Mouse (Mus musculus) c-Kit-positive CD71-positive TER-119-negative erythroid progenitor cells, embryonic 14.5 days (primary cell): ENCODE measurements at regions not wholly inside any gene's neighbourhood (a gene's known extent, or its start where the extent isn't known, plus 50 kb on each side); places are given as distances from the start of the nearest gene placed in this dataset.

Experiments
- DNase-seq: peaks from one replicate; pipeline ENCODE4 v3.0.0-alpha.2; 2013; ENCODE audit warnings: low read depth

DNA sequence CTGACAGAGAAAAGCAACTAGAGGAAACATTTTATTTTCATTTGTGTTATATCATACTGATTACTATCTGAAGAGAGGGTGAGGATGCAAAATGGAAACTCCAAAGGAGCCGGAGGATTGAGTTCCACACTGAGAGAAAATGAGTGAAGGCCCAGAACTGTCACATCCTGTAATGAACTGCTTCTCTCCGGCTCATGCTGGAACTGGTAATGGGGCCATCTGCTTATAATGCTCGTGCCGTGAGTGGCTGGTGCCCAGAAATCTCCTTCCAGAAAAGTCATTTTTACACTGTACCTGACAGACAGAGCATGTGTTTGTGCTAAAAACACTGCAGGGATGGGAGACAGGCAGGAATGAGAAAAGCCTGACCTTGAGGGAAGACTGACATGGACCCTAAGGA, 483.5 kb upstream of the Pkdcc start:
- no peak for DNase-seq

DNA sequence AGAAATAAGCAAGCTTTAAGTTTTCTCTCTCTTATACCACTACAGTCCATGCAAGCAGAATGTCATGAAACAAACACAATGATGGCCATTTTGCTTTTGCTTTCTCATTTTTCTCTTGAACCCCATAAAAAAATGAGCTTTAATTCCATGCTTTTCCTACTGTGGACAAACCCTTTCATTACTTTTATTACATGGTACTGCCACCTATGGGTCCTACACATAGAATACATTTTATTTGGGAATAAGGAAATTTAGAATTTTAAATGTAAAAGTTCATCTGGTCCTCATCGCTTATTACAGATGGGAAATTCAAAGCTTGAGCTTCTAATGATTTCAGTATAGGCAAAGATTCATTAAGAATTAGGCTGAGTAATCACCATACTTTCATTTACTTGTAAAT, 472.6 kb upstream of the Pkdcc start:
- DNase-seq = no peak

DNA sequence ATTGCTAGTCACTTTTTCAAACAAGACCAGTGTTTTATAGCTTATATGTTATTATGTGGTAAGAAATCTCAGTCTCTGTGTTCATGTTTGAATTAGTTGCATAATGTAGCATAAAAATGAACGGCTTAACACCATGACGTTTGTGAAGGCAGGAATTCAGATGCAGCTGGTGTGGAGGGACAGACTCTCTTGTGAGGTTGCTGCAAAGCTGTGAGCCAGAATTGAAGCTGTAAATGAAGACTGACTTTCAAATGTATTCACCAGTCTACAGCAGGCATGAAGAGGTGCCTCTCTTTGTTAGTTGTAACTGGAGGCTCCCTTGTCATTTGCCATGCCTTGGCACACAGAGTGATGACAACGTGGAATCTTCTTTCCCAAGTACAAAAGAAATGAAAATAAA, 457.7 kb upstream of the Pkdcc start:
- no peak for DNase-seq

DNA sequence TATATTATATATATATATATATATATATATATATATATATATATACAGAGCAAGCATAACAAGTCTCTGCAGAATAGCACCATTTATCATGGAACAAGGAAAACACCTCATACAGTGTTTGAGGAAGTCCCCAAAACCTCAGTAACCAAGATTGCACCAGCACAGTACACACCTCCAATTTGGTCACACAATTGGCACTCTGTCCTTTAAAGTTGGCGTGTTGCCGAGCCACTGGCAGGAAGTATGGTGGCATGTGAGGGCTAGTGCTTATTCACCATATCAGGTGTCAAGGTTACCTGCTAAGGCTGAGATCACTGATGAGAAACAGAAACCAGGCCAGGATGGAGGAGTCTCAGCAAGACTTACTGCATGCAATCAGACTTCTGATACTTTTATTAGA, 436.0 kb upstream of the Pkdcc start:
- DNase-seq = no peak

DNA sequence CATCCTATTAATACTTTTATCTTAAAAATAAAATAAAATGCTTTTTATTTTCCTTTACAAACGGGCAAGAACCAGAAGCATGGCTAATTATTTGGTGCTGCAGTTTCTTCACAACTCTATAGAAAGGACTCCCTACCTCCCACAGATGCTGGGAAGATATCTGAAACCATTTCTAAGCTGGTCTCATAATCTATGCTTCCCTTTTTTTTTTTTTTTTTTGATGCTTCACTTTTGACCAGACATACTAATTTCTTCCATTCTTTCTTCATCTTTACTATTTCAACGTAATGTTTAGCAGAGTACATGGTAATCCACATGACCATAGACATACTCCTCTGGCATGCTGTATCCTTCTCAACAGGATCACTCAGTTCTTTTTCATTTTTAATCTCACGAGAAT, 393.0 kb upstream of the Pkdcc start:
- no peak for DNase-seq

DNA sequence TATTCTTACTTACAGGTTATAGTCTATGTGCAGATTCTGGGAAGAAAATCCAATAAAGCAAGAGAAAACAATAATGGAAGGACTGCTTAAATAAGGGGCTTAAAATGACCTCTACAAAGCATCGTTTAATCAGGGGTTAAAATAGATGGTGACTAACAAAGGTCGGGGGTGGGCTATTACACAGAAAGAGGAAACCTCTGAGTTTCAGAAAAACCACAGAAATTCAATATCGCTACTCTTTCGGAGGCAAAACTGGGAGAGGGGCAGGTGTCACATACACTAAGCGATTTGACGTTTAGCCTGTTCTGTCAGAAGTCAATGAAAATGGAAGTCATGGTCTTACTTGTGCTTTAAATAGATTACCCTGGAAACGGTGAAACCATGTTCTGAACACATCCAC, 391.0 kb upstream of the Pkdcc start:
- no peak for DNase-seq

DNA sequence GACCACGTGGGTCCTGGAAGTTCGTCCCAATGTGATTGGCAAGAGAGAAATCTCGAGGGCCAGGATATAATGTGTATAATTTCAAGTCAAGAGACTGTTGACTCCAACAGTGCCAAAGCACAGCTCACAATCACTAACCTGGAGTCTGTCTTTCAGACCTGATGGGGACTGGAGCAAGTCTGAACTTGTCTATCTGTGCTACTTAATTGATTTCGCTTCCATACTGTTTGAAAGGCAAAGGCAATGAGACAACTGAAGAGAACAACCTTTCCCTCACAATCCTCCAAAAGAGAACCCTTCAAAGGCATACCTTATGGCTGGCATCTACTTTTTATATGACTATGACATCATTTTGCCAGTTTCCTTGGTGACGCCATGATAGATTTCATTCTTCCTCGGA, 390.5 kb upstream of the Pkdcc start:
- no peak for DNase-seq

DNA sequence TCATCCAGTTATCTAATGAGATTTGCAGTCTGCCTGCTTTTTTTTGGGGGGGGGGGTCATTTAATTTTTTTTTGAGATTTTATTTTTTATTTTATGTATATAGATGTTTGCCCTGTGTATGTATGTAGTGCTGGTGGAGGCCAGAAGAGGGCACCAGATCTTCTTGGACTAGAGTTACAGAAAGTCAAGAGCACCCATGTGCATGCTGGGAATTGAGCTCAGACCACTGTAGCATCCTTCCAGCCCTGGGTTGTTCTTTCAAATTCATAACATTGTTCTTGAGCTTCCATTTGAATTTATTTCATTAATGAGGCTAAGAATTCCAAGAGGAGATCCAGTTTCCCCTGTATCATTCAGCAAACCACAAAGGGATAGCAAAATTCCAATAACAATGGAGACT, 387.9 kb upstream of the Pkdcc start:
- no peak for DNase-seq

DNA sequence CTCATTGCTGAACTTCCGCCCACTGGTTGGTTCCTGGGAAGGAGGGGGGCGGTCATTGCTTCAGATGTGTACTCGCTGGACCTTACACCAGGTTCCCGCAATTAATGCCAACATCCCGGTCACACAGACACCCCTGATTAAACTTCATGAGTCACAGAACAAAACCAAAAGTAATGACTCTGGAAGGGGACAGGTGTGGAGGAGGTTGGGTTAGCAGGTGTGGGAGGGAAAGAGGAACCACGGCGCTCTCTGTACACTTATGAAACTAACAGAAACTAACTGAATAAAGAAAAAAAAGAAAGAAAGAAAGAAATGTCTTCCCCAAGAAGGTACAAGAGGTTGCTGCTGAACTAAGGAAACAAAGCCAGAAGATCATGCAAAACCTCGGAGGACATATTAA, 387.3 kb upstream of the Pkdcc start:
- DNase-seq = no peak

DNA sequence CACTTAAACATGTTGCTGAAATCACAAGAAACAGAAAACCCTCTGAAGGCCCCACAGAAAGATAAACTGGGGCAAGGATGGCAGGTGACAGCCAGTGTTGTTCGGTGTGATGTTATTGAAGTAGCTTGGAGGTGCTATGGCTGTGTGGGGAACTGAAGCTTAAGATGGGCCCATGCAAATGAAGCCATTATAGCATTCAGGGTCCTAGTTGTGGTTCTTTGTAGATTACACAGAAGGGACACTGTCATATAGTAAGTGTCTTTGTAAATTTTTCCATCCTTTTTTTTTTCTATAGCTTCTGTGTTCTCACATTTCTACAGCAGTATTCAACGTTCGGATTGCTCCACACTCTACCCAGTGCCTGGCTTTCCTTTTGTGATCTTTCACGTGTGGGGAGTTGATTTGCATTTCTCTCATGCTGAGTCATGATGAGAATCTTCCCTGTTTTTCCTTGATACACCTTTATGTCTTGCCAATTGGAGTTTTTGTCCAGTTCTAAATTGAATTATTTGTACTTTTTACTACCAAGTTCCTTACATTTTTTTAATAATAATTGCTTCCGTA, 386.6 kb upstream of the Pkdcc start:
- no peak for DNase-seq

DNA sequence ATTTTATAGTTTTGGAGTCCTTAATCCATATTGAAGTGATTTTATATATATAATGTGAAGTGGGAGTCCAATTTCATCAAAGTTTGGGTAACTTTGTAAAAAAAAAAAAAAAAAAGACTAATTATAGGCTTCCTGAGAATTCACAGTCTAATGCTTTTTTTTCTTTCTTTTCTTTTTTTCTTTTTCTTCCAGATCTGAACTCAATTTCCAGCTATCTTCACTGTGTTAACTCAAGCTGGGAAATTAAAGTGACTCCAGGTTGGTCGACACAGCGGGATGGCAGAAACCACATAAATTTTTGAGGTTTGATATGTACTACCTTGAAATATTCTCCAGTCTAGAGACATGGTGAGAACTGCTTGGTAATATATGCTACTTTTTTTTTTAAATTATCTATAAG, 385.7 kb upstream of the Pkdcc start:
- no peak for DNase-seq

DNA sequence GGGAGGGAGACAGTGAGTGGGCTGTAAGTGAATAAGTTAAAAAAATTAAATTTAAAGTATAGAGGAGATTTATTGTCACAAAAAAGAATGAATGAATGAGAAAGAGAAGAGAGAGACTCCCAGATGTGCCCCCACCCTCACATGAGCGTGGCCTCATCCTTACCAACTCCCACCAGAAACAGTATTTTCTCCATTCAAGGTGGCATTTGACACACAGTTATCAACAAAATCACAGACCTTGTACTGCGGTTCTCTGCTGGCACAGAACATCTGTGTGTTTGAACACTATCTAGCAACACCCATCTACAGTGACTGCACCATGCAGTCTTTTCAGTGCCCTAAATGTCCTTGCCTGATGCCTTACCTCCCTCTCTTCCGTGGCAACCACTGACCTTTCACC, 380.9 kb upstream of the Pkdcc start:
- no peak for DNase-seq

DNA sequence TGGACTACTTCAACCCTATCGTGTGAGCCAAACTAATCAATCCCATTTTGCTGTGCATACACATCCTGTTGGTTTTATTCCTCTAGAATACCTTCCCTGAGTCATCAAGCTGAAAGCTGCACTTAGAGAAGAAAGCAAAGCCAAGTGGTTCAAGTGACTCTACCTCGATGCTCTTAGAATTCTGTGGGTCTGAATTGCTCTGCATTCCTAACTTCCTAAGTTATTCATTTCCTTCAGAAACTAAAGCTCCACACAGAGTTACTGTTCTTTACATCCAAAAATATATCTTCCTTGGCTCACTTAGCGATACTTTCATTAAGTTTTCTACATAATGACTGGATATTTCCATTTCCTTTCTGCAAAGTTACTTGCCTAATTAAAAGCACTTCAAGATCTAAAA, 379.0 kb upstream of the Pkdcc start:
- DNase-seq = no peak

DNA sequence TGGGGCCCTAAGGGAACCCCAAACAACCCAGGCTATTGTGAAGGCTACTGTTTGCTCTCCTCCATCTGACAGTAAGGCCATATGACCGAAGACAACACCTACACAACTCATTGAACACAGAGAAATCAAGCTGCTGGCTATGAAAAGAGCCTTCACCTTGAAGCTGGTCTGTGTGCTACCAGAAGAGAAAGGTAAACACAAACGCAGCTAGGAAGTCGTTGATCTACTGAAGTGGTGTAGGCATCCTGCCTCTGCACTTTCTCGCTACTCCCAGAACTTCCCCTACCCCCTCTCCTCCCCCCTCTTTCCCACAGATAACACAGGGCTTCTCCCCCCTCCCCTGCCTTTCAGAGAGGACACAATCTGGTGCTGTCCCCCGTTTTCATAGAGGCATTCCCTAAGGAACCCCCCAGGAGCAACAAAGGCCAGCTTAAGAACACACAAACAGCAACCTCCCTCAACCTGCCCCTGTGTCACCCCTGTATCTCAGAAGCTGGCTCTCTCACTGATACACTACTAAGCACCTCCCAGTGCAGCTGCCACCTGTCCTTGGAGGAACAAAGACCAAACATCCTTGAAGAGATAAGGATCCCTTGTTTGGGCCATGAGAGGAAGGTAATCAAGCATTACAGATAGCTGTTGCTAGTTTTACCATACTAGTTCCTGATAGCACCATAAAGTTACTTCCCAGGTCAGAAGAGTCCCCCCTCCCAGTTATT, 368.2 kb upstream of the Pkdcc start:
- no peak for DNase-seq

DNA sequence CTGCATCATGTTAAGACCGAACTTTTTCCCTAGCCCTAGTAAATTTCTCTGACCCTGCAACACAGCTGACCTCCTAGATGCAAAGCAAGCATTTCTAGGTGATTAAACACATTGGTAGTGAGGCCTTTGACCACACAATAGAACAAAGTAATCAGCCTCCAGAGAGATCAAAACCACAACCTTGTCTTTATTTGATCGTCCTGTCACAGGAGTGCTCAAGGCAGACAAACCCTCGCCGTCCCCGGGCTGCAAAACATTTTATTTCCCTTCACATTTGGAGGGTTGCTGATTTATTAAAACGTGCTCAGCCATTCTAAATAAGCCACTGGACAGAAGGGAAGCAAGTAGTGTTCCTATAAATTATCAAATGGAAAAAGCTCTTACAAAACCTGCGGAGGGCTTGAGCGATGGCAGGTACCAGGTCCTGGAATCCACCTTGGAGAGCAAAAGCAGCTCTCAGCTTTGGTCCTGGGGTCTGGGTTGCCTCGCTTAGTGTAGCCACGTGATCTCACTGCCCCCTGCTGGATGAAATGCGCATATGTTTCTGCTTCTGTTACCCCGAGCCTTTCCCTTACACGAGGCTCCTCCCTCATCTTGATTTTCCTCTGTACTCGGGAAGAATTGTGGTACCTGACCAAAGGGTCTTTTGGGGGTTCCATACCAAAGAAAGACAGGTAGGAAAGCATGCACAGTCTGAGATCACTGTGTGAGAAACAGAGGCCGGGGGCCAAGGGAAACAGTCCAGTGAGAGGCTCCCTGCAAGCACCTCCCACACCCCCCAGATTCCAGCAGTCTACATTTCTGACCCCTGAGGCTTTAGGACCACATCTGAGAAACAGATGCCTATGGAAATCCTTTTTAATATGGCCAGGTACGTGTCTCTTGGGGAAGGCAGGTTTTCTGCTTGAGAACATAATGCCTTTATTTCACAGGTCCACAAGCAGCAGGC, 357.6 kb upstream of the Pkdcc start:
- no peak for DNase-seq

DNA sequence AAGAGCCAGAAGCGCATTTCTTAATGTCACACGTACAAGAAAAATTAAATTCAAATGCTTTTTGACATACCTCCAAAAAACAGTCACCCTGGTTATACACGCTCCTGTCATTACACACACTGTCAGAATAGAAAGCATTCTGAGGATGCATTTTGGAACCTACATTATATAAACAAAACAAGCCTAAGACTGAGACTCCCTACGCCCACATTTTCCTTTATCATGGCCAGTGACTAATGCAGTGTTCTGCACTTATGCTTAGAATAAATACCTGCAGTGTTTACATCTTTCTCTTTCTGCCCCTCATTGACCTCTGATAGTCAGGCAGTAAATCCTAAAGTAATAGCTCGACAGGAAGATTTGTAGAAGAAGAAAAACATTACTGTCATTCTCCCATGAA, 354.7 kb upstream of the Pkdcc start:
- no peak for DNase-seq

DNA sequence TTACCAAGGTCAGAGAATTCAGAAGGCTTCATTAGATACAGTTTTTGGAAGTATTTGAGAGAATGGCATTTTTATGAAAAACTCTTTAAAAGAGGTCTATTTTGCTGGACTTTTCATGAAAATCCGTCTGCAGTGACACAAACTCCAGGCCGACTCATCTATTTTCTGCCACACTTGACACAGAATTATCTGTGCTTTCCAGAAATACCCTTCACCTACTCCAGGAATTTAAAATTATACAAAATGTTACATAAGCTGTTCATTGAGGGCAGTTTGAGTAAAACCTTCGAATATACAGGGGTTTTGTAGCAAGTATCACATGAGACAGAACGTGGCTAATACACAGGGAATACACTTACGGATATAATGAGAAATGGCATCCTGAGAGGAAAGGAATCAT, 354.1 kb upstream of the Pkdcc start:
- no peak for DNase-seq

DNA sequence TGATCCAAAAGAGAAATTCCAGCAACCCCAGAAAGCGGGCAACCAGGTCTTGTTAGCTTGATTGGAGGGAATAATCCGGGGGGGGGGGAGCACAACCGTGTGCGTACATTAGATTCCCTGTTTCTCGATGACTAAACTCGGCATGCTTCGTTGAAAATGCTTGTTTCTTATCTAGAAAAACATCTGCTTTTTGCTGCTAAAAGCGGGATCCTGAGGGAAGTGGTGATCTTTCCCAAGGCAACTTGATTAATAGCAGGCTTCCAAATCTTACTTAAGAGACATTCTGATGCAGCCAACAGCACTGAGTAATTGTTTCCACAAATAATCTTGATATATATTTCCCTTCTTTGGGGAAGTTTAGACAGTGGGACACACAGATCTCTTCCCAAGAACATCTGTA, 338.0 kb upstream of the Pkdcc start:
- DNase-seq = no peak

DNA sequence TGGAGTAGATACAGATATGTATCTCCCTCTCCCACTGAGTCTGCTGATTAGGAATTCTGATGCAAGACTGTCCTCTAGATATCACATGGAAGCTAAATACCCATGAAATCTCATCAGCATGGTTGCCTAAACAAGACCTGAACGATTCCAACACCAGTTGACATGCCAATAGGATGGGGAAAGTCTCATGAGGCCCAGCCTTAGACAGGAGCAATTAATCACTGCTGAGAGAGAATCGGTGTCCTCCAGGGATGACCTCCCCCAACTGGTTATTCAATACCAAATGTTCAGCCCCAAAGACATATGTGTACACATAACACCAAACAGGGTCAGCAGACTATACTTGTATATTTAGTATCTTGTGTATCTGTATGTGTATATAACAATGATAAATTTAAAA, 314.5 kb upstream of the Pkdcc start:
- no peak for DNase-seq

DNA sequence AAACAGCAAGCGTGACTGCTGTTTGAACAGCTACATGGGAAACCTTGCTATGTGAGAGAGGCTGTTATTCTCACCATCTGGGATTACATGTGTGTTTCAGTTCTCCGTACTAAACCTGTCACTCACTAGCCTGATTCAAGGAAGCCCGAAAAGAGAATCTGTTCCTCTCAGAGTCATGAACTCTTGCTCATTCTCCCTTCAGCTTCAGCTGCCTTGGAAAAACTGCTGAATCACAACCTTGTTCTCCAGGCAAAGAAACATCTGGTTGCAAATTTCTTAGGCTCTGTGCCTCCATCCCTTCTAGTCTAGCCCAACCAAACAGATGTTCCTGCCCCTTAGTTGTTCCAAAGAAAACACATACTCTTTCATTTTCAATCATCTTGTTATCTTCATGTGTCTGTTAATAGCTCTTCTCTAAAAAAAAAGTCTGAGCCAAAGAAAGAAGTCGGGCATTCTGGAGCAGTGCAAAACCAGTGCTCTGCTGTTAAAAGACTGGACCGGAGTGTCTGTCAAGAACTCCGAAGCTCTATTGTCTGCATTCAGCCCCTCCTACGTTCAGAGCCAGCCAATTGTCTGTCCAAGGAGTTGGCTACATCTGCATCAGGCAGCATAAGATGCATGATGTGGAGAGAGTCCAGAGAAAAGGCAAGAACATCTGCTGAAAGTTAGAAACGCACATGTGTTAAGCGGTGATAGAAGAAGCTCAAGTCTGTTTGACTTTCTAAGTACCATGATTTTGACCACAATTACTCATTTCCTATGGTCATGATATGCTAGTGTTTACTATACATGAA, 313.8 kb upstream of the Pkdcc start:
- DNase-seq = no peak

DNA sequence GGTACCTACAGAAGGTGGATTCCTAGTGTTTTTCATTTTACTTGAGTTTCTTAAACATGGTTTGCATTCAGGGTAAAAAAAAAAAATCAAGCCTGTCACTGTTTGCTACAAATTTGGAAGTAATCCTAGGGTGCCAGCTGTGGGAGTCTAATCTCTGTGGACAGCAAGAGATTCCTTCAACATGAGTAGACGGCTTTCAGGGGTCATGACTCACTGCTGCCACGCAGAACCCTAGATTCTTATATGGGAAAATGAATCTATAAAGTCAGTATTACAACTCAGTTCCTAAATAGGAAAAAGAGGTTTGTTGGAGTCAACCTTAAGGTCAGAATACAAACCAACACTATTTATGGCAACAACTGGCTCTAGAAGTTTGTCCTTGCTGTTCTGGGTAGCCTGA, 310.1 kb upstream of the Pkdcc start:
- no peak for DNase-seq

DNA sequence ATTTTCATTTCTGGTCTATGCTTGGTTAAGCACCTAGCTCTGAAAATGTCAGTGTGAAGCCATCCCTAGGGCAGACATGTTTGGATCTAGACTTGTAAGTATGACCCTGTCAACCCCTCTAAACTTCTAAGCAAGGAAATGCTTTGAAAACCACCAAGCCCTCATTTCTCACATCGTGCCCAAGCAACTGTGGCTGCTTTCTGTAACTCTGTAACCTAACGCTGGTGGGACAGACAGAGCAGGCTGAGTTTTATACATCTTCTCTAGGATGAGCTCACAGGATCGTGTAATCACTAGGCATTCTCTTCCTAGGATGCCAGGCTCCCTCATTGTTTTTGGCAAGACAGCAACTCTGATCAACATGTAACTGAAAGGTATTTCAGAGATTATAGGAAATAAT, 309.6 kb upstream of the Pkdcc start:
- no peak for DNase-seq

DNA sequence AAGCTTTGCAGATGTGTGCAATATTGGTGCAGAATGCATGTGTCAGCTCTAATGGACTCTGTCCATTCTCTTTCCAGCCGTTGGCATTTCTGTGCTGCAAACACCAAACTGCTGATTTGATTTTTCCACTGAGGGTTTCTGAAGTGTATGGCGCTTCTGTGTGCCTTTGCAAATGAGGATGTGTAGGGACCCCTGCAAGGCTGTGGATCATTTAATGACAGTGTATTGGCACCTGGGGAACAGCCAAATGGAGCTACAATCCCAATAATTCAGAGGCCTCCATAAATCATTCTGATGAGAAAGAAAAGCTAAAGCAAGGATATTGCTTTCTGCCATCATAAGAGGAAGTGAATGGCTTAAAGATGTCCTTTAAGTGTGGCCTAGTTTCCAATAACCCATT, 305.9 kb upstream of the Pkdcc start:
- DNase-seq = no peak
